Mouse (Mus musculus) limb, embryonic 11.5 days (tissue): Measurements from ENCODE around the gene Hnrnpa1. TPM values are rescaled to one million over a fixed set of nuclear protein-coding genes. Genes with fewer than 3 reads are reported as not detected.

Experiments
- microRNA counts: library from miRNA; unstranded; fragments of <30 nt; microRNA quantifications from one replicate; lab custom pipeline; 2016
- microRNA-seq: library from miRNA; unstranded; fragments of <30 nt; microRNA quantifications from one replicate; pipeline ENCODE4, GENCODE M21; 2016
- polyA plus RNA-seq: library from polyadenylated mRNA; unstranded; fragments of >200 nt; fragmentation: Nextera tagmentation; extraction: Ambion mirVana; gene quantifications from 2 replicates; pipeline ENCODE4 v1.2.1, GENCODE M21; 2014

Hnrnpa1 gene
- polyA plus RNA-seq, 1 experiment from 2014 or later = 1,585 TPM

MicroRNAs encoded within 50 kb of the gene (microRNA counts, 519-probe panel; counts per million panel counts)
- 4,501 counts per million, percentile 69 among the panel's probes with 10 or more counts for microRNA mmu-miR-148b (lab: Ali Mortazavi, UCI)

Small RNAs within 50 kb of the gene (microRNA-seq; reads per million reads assigned to microRNA genes)
- gene Mir148b = 332 reads per million, percentile 63 among the genes with 10 or more reads in this experiment

Other genes starting within 250 kb of the Hnrnpa1 start
- 4.6 and 4.8 TPM in 2 replicates for gene Hoxc8, start 249.8 kb upstream of the Hnrnpa1 start, polyA plus RNA-seq
- gene Hoxc6, start 242.2 kb upstream of the Hnrnpa1 start, polyA plus RNA-seq = 9.5 and 10.9 TPM in 2 replicates
- 5.1 and 6.4 TPM in 2 replicates for gene Hoxc4, start 221.5 kb upstream of the Hnrnpa1 start, polyA plus RNA-seq
- gene Smug1, start 73.3 kb upstream of the Hnrnpa1 start, polyA plus RNA-seq = 14.4 and 14.7 TPM in 2 replicates
- 210 and 225 TPM in 2 replicates for gene Cbx5, start 616 bp upstream of the Hnrnpa1 start, polyA plus RNA-seq
- gene Nfe2, start 18.0 kb downstream of the Hnrnpa1 start, polyA plus RNA-seq = 5.4 and 7.7 TPM in 2 replicates
- 320 and 334 TPM in 2 replicates for gene Copz1, start 32.3 kb downstream of the Hnrnpa1 start, polyA plus RNA-seq
- 0.31 TPM in 1 of 2 replicates, not detected in the other for gene Gpr84, start 70.2 kb downstream of the Hnrnpa1 start, polyA plus RNA-seq
- gene Zfp385a, start 99.7 kb downstream of the Hnrnpa1 start, polyA plus RNA-seq = 19.2 and 22.9 TPM in 2 replicates
- gene Itga5, start 126.3 kb downstream of the Hnrnpa1 start, polyA plus RNA-seq = 28.6 and 31.7 TPM in 2 replicates
- gene Gtsf1, start 190.0 kb downstream of the Hnrnpa1 start, polyA plus RNA-seq = not detected in 2 replicates
- gene Gtsf2, start 208.0 kb downstream of the Hnrnpa1 start, polyA plus RNA-seq = not detected in 2 replicates
- 1.2 and 1.3 TPM in 2 replicates for gene Nckap1l, start 213.4 kb downstream of the Hnrnpa1 start, polyA plus RNA-seq